Mouse (Mus musculus): ENCODE results near the gene Slc23a3. TPM values are rescaled to one million over a fixed set of nuclear protein-coding genes. Genes with fewer than 3 reads are reported as not detected.

Slc23a3 gene
- polyA plus RNA-seq, 1 experiment from 2014 or later, result 2.5 TPM

DNA sequence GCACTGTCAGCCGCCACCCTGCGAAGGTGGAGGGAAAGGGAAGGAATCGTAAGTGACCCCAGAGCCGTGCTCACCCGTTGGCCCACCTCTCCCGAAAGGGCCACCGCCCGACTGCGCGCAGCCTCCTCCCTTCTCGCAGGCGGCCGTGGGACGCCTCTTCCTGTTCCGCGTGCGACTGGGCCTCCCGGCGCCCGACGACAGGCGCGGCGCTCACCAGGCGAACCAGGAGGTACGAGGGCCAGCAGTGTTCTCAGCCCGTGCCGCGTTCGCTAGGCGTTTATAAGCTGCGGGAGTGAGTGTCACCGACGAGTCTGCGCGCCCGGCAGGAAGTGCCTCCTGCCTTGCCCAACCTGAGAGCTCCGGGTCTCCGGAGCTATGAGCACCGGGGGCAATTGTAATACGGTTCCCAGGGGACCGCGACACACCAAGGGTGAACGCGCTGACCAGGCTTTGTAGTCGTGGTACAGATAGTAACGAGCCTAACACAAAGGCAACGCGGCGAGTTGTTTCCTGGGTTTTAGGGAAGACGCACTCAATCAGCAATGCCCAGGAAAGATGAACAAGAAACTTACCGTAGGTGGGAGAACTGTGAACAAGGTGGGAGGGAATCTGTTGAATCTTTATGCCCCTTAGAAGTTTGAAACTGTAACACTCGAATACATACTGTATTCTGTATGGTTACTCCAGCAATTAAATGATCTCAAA, 7.9 kb upstream of the Slc23a3 start:
- WGBS (ENCODE audit: insufficient replicate concordance), result under 1% methylated on average over 53 of the region's 53 CpGs
- Histone ChIP-seq H3K27me3 (ENCODE audit: control insufficient read depth, insufficient read depth, low read depth, low read length) (no peaks in the 10 kb centered on the region), H3K9ac (ENCODE audit: low read depth, low read length) (peak overlapping the region; percentile 99), H3K36me3 (ENCODE audit: control insufficient read depth, insufficient read depth) (peaks cover 43% of the 10 kb centered on the region), H3K9me3 (replicated peaks; ENCODE audit: control insufficient read depth, low read length) (no peaks in the 10 kb centered on the region), H3K4me3 (ENCODE audit: low read depth, low read length) (peak overlapping the region; percentile 96), H3K4me2 (ENCODE audit: low read depth, low read length) (peak overlapping the region; percentile 91), H3K4me1 (ENCODE audit: control insufficient read depth, low read depth, low read length) (peaks cover 68% of the 10 kb centered on the region), H3K27ac (ENCODE audit: low read length) (peak overlapping the region; percentile 100)
- ATAC-seq (ENCODE audit: low read depth), result peak; percentile 54

- Histone ChIP-seq H3K4me3 (ENCODE audit: low read depth, low read length) (peak overlapping the region; percentile 96), H3K9ac (ENCODE audit: low read depth, low read length) (peak overlapping the region; percentile 99), H3K36me3 (ENCODE audit: control insufficient read depth, insufficient read depth) (peaks cover 42% of the 10 kb centered on the region), H3K27ac (ENCODE audit: low read length) (peak overlapping the region; percentile 100), H3K4me1 (ENCODE audit: control insufficient read depth, low read depth, low read length) (peaks cover 68% of the 10 kb centered on the region), H3K9me3 (replicated peaks; ENCODE audit: control insufficient read depth, low read length) (no peaks in the 10 kb centered on the region), H3K27me3 (ENCODE audit: control insufficient read depth, insufficient read depth, low read depth, low read length) (no peaks in the 10 kb centered on the region), H3K4me2 (ENCODE audit: low read depth, low read length) (peak overlapping the region; percentile 91)
- ATAC-seq (ENCODE audit: low read depth), result no peak
- WGBS (ENCODE audit: insufficient replicate concordance), result 28% methylated on average over 4 of the region's 4 CpGs
Measured at GRCm38 (mm10) chr1:75140601-75141190, 7.0 kb upstream of the Slc23a3 start.

DNA sequence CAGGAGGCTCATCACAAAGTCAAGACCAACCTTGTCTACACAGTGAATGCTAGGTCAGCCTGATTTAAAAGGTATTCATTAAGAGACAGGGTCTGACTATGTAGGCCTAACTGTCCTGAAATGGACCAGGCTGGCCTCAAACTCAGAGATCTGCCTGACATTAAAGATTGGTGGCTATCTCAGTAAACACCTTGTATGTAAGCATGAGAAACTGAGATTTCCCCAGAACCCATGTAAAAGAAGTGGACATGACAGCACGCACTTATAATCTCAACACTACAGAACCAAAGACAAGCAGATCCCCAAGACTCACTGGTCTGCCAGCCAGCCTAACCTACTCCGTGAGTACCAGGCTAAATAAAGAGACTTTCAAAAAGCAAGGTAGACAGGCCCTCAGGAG, 4.8 kb upstream of the Slc23a3 start:
- H3K36me3 ChIP-seq (ENCODE audit: control insufficient read depth, insufficient read depth), result peaks cover 39% of the 10 kb centered on the region

DNA sequence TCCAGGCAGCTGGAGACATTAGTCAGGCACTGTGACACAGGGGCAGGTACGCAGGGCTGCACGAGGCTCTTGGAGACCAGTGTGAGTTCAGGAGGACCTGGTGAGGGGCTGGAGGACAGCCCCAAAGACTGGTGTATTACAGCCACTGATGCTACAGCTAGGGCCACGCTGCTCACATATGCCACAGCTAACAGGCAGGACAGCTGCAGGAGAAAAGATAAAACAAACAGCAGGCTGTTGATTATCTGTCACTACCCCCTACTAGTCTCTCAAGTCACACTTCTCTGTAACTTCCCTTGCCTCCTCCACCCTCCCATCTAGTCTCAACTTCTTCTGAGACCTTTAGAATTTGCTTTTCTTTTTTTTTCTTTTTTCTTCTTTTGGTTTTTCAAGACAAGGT, 3.0 kb upstream of the Slc23a3 start:
- Histone ChIP-seq H3K27ac (ENCODE audit: low read length) (peak overlapping the region; percentile 95), H3K9me3 (replicated peaks; ENCODE audit: control insufficient read depth, low read length) (no peaks in the 10 kb centered on the region), H3K27me3 (ENCODE audit: control insufficient read depth, insufficient read depth, low read depth, low read length) (no peaks in the 10 kb centered on the region), H3K4me2 (ENCODE audit: low read depth, low read length) (peak overlapping the region; percentile 64), H3K36me3 (ENCODE audit: control insufficient read depth, insufficient read depth) (peaks cover 39% of the 10 kb centered on the region), H3K4me3 (ENCODE audit: low read depth, low read length) (peak overlapping the region; percentile 36), H3K4me1 (ENCODE audit: control insufficient read depth, low read depth, low read length) (peaks cover 63% of the 10 kb centered on the region), H3K9ac (ENCODE audit: low read depth, low read length) (peak overlapping the region; percentile 64)
- 11% methylated on average over 3 of the region's 3 CpGs for WGBS (ENCODE audit: insufficient replicate concordance)
- ATAC-seq (ENCODE audit: low read depth), result peak; percentile 87

More for the DNA sequence above, 4.8 kb upstream of the Slc23a3 start:
- H3K9ac ChIP-seq (ENCODE audit: low read depth, low read length), result peak overlapping the region; percentile 8; the same call in 1 of the 2 replicates
- peak overlapping the region; percentile 20; the same call in 1 of the 2 replicates for H3K4me3 ChIP-seq (ENCODE audit: low read depth, low read length)
- peak overlapping the region; percentile 64 for H3K4me2 ChIP-seq (ENCODE audit: low read depth, low read length)
- H3K9me3 ChIP-seq (replicated peaks; ENCODE audit: control insufficient read depth, low read length), result no peaks in the 10 kb centered on the region
- ATAC-seq (ENCODE audit: low read depth), result no peak
- H3K27me3 ChIP-seq (ENCODE audit: control insufficient read depth, insufficient read depth, low read depth, low read length), result no peaks in the 10 kb centered on the region
- peaks cover 61% of the 10 kb centered on the region for H3K4me1 ChIP-seq (ENCODE audit: control insufficient read depth, low read depth, low read length)
- H3K27ac ChIP-seq (ENCODE audit: low read length), result peak overlapping the region; percentile 95
- WGBS (ENCODE audit: insufficient replicate concordance), result 59% methylated on average over 2 of the region's 2 CpGs

- peak; percentile 57 for ATAC-seq (ENCODE audit: low read depth)
- no peaks in the 10 kb centered on the region for H3K9me3 ChIP-seq (replicated peaks; ENCODE audit: control insufficient read depth, low read length)
- WGBS (ENCODE audit: insufficient replicate concordance), result 20% methylated on average over 6 of the region's 6 CpGs
- no peaks in the 10 kb centered on the region for H3K27me3 ChIP-seq (ENCODE audit: control insufficient read depth, insufficient read depth, low read depth, low read length)
- peak overlapping the region; percentile 95 for H3K27ac ChIP-seq (ENCODE audit: low read length)
- peaks cover 63% of the 10 kb centered on the region for H3K4me1 ChIP-seq (ENCODE audit: control insufficient read depth, low read depth, low read length)
- peak overlapping the region; percentile 64 for H3K4me2 ChIP-seq (ENCODE audit: low read depth, low read length)
- peak overlapping the region; percentile 64 for H3K9ac ChIP-seq (ENCODE audit: low read depth, low read length)
- H3K4me3 ChIP-seq (ENCODE audit: low read depth, low read length), result peak overlapping the region; percentile 36
- peaks cover 39% of the 10 kb centered on the region for H3K36me3 ChIP-seq (ENCODE audit: control insufficient read depth, insufficient read depth)
Measured at GRCm38 (mm10) chr1:75136293-75136692, 2.6 kb upstream of the Slc23a3 start.

- no peak for ATAC-seq (ENCODE audit: low read depth)
- Histone ChIP-seq H3K4me2 (ENCODE audit: low read depth, low read length) (no peak overlapping the region), H3K27ac (ENCODE audit: low read length) (no peak overlapping the region), H3K4me3 (ENCODE audit: low read depth, low read length) (no peak overlapping the region), H3K36me3 (ENCODE audit: control insufficient read depth, insufficient read depth) (no peaks in the 10 kb centered on the region), H3K27me3 (ENCODE audit: control insufficient read depth, insufficient read depth, low read depth, low read length) (no peaks in the 10 kb centered on the region), H3K9ac (ENCODE audit: low read depth, low read length) (no peak overlapping the region), H3K9me3 (replicated peaks; ENCODE audit: control insufficient read depth, low read length) (no peaks in the 10 kb centered on the region), H3K4me1 (ENCODE audit: control insufficient read depth, low read depth, low read length) (peaks cover 22% of the 10 kb centered on the region)
- WGBS (ENCODE audit: insufficient replicate concordance), result 58% methylated on average over 3 of the region's 3 CpGs
Measured at GRCm38 (mm10) chr1:75128641-75129040, 5.0 kb downstream of the Slc23a3 start.

DNA sequence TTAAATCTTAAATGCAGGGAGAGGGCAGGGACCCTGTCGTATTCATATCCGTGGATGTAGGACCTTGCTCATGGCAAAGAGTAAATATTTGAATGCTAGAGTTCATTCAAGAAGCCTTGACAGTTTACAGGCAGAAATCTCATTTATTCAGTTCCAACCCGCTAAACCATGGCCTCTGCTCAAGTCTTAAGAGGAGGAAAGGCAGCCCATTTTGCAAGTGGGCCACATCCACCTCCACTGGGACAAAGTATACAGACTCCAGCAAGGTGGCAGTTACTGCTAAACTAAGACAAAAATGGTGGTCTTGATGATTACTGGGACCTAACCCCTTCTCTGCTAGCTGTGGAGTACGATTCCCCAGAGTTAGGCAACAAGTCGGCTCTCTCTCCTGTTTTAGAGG, 8.3 kb downstream of the Slc23a3 start:
- ATAC-seq (ENCODE audit: low read depth), result no peak
- Histone ChIP-seq H3K4me1 (ENCODE audit: control insufficient read depth, low read depth, low read length) (peaks cover 18% of the 10 kb centered on the region), H3K9me3 (replicated peaks; ENCODE audit: control insufficient read depth, low read length) (no peaks in the 10 kb centered on the region), H3K4me3 (ENCODE audit: low read depth, low read length) (peak overlapping the region; percentile 80), H3K27me3 (ENCODE audit: control insufficient read depth, insufficient read depth, low read depth, low read length) (no peaks in the 10 kb centered on the region), H3K9ac (ENCODE audit: low read depth, low read length) (peak overlapping the region; percentile 85), H3K36me3 (ENCODE audit: control insufficient read depth, insufficient read depth) (no peaks in the 10 kb centered on the region), H3K27ac (ENCODE audit: low read length) (peak overlapping the region; percentile 100), H3K4me2 (ENCODE audit: low read depth, low read length) (peak overlapping the region; percentile 73)
- WGBS (ENCODE audit: insufficient replicate concordance), result 34% methylated on average over 5 of the region's 5 CpGs

DNA sequence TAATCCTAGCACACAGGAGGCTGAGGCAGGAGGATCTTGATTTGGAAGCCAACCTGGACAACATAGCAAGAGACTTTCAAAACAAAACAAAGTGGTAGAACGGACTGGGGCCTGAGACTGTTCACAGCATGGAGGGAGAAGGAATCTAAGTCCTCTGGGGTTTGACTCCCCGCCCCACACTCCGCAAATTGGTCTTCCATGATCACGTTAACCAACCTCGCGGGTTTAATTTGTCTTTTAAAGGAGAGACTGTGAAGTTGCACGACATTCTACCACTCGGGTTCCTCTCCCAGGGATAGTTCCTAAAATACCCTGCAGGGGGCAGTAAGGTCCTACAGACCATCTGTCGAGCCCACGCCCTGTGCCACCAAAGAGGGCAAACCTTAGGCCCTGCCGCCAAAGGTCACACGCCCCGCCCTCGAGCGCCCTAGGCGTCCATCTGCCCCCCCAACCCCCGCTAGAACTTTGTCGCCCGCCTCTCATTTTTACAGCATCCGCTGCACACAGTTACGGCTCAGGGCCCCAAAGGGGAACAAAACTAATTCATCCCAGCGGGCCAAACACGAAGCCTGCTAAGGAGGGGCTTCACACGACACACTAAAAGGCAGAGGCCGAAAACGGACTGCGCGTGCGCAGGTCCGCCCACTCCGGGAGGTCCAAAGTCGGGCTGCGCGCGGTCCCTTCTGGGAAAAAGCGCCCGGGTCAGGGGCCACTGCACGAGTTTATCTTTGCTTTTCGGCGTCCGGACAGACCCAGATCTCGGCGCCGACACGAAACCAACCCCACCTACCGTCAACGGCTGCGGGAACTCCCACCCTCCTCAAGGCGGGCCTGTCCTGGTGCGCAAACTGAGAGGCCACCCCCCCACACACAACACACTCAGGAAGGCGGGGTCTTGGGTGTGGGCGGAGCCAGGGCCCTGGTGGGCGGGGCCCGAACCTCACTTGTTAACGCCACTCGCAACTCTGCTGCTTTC, 9.1 kb downstream of the Slc23a3 start, which contains the start of gene Nhej1:
Gene Nhej1 (minus strand): TSS at position 855 of the 976 bp plus-strand sequence.
- peak; percentile 92 for ATAC-seq (ENCODE audit: low read depth)
- H3K36me3 ChIP-seq (ENCODE audit: control insufficient read depth, insufficient read depth), result no peaks in the 10 kb centered on the region
- H3K4me2 ChIP-seq (ENCODE audit: low read depth, low read length), result peak within 1 kb of the TSS; percentile 73
- H3K27ac ChIP-seq (ENCODE audit: low read length), result peak within 1 kb of the TSS; percentile 100
- H3K27me3 ChIP-seq (ENCODE audit: control insufficient read depth, insufficient read depth, low read depth, low read length), result no peaks in the 10 kb centered on the region
- H3K4me3 ChIP-seq (ENCODE audit: low read depth, low read length), result peak within 1 kb of the TSS; percentile 80
- peaks cover 18% of the 10 kb centered on the region for H3K4me1 ChIP-seq (ENCODE audit: control insufficient read depth, low read depth, low read length)
- peak within 1 kb of the TSS; percentile 85 for H3K9ac ChIP-seq (ENCODE audit: low read depth, low read length)
- WGBS (ENCODE audit: insufficient replicate concordance), result under 1% methylated on average over 56 of the region's 56 CpGs
- no peaks in the 10 kb centered on the region for H3K9me3 ChIP-seq (replicated peaks; ENCODE audit: control insufficient read depth, low read length)

All from liver, embryonic 16.5 days (tissue).